Mouse (Mus musculus) c-Kit-positive CD71-positive TER-119-positive erythroid progenitor cells, embryonic 14.5 days (primary cell): Measurements from ENCODE around the gene Ms4a10.

Experiments used
- DNase-seq: peaks from one replicate; pipeline ENCODE4 v3.0.0-alpha.2; 2013; ENCODE audit warnings: low spot score

Gene Ms4a10

GRCm38 (mm10) chr19:10959085-10959977 is 15.1 kb downstream of the Ms4a10 start:
- peak; percentile 68 for DNase-seq

- no peak for DNase-seq
Measured at GRCm38 (mm10) chr19:10952021-10952939, 22.2 kb downstream of the Ms4a10 start.

GRCm38 (mm10) chr19:10949558-10949957 is 24.9 kb downstream of the Ms4a10 start:
- DNase-seq: no peak

- DNase-seq: peak; percentile 97
Measured at GRCm38 (mm10) chr19:10949112-10949511, 25.4 kb downstream of the Ms4a10 start, which contains the start of gene Ccdc86. Ccdc86 (minus strand) TSS chr19:10949266.

- DNase-seq: no peak
Measured at GRCm38 (mm10) chr19:10948416-10948815, 26.1 kb downstream of the Ms4a10 start.

GRCm38 (mm10) chr19:10947219-10947618 is 27.3 kb downstream of the Ms4a10 start:
- DNase-seq: no peak

GRCm38 (mm10) chr19:10946506-10946905 is 28.0 kb downstream of the Ms4a10 start:
- DNase-seq: no peak

GRCm38 (mm10) chr19:10943955-10944354 is 30.5 kb downstream of the Ms4a10 start:
- DNase-seq: no peak

- DNase-seq: no peak
Measured at GRCm38 (mm10) chr19:10940801-10941457, 33.5 kb downstream of the Ms4a10 start.

- peak; percentile 68 for DNase-seq
Measured at GRCm38 (mm10) chr19:10940097-10940800, 34.2 kb downstream of the Ms4a10 start.

GRCm38 (mm10) chr19:10938771-10939170 is 35.7 kb downstream of the Ms4a10 start:
- DNase-seq: no peak

GRCm38 (mm10) chr19:10937110-10937563 is 37.3 kb downstream of the Ms4a10 start, which contains the start of gene Ptgdr2:
Ptgdr2 (plus strand) TSS chr19:10937160.
- DNase-seq: no peak

- DNase-seq: no peak
Measured at GRCm38 (mm10) chr19:10936077-10936476, 38.4 kb downstream of the Ms4a10 start.

- DNase-seq: no peak
Measured at GRCm38 (mm10) chr19:10935029-10935428, 39.4 kb downstream of the Ms4a10 start.

GRCm38 (mm10) chr19:10930641-10931040 is 43.8 kb downstream of the Ms4a10 start:
- DNase-seq: no peak

GRCm38 (mm10) chr19:10926666-10927065 is 47.8 kb downstream of the Ms4a10 start:
- DNase-seq: no peak

GRCm38 (mm10) chr19:10926123-10926621 is 48.3 kb downstream of the Ms4a10 start:
- DNase-seq: no peak

GRCm38 (mm10) chr19:10924220-10924619 is 50.2 kb downstream of the Ms4a10 start:
- DNase-seq: no peak

GRCm38 (mm10) chr19:10921058-10921457 is 53.4 kb downstream of the Ms4a10 start:
- no peak for DNase-seq

GRCm38 (mm10) chr19:10920532-10920931 is 53.9 kb downstream of the Ms4a10 start, which contains the start of gene Zp1:
Zp1 (minus strand) TSS chr19:10920632.
- DNase-seq: no peak
